Mouse (Mus musculus): ENCODE data around the gene Cntd1. TPM values are rescaled to one million over a fixed set of nuclear protein-coding genes. Genes with fewer than 3 reads are reported as not detected.
A peak's percentile ranks its signal among the peaks of the same experiment; 100 is the strongest.

The Cntd1 gene
- polyA plus RNA-seq, 1 experiment from 2014 or later: 0.29 TPM

- Histone ChIP-seq H3K79me2 (ENCODE audit: inconsistent target) (no peaks in the 10 kb centered on the region), H3K27ac (no peak overlapping the region), H3K4me3 (ENCODE audit: inconsistent target) (no peak overlapping the region), H3K36me3 (ENCODE audit: inconsistent target) (peaks cover 43% of the 10 kb centered on the region)
- WGBS (ENCODE audit: missing documents): 24% methylated on average over 9 of the region's 9 CpGs
Measured at GRCm38 (mm10) chr11:101287306-101287705, 8.5 kb downstream of the Cntd1 start.

- Histone ChIP-seq H3K27ac (no peak overlapping the region), H3K36me3 (ENCODE audit: inconsistent target) (peaks cover 81% of the 10 kb centered on the region), H3K4me3 (ENCODE audit: inconsistent target) (no peak overlapping the region), H3K79me2 (ENCODE audit: inconsistent target) (peaks cover 14% of the 10 kb centered on the region; the same call in 1 of the 2 replicates)
- WGBS (ENCODE audit: missing documents): 98% methylated on average over 8 of the region's 8 CpGs
Measured at GRCm38 (mm10) chr11:101291231-101291630, 12.4 kb downstream of the Cntd1 start.

- WGBS (ENCODE audit: missing documents): 97% methylated on average over 8 of the region's 8 CpGs
- Histone ChIP-seq H3K4me3 (ENCODE audit: inconsistent target) (no peak overlapping the region), H3K27ac (no peak overlapping the region), H3K36me3 (ENCODE audit: inconsistent target) (peaks cover 96% of the 10 kb centered on the region), H3K79me2 (ENCODE audit: inconsistent target) (peaks cover 54% of the 10 kb centered on the region)
Measured at GRCm38 (mm10) chr11:101295191-101295590, 16.4 kb downstream of the Cntd1 start.

- no peak overlapping the region for H3K27ac ChIP-seq
- WGBS (ENCODE audit: missing documents): 74% methylated on average over 7 of the region's 7 CpGs
- H3K4me3 ChIP-seq (ENCODE audit: inconsistent target): peak overlapping the region; percentile 100
Measured at GRCm38 (mm10) chr11:101300881-101301280, 22.1 kb downstream of the Cntd1 start.

GRCm38 (mm10) chr11:101301299-101302003 lies 22.6 kb downstream of the Cntd1 start:
- WGBS (ENCODE audit: missing documents): 9% methylated on average over 23 of the region's 26 CpGs
- H3K36me3 ChIP-seq (ENCODE audit: inconsistent target): peaks cover 36% of the 10 kb centered on the region
- peak overlapping the region; percentile 100 for H3K4me3 ChIP-seq (ENCODE audit: inconsistent target)
- H3K27ac ChIP-seq: peak overlapping the region; percentile 59
- H3K79me2 ChIP-seq (ENCODE audit: inconsistent target): peaks cover 56% of the 10 kb centered on the region

More at GRCm38 (mm10) chr11:101300881-101301280, 22.1 kb downstream of the Cntd1 start:
- Histone ChIP-seq H3K79me2 (ENCODE audit: inconsistent target) (peaks cover 62% of the 10 kb centered on the region), H3K36me3 (ENCODE audit: inconsistent target) (peaks cover 40% of the 10 kb centered on the region)

GRCm38 (mm10) chr11:101302004-101302798 lies 23.4 kb downstream of the Cntd1 start, which contains the start of gene Becn1:
Gene Becn1, minus strand, starts transcription at chr11:101302286.
- peaks cover 28% of the 10 kb centered on the region for H3K36me3 ChIP-seq (ENCODE audit: inconsistent target)
- H3K27ac ChIP-seq: peak within 1 kb of the TSS; percentile 59
- H3K79me2 ChIP-seq (ENCODE audit: inconsistent target): peaks cover 49% of the 10 kb centered on the region
- peak within 1 kb of the TSS; percentile 100 for H3K4me3 ChIP-seq (ENCODE audit: inconsistent target)
- WGBS (ENCODE audit: missing documents): 8% methylated on average over 39 of the region's 39 CpGs

- H3K36me3 ChIP-seq (ENCODE audit: inconsistent target): no peaks in the 10 kb centered on the region
- WGBS (ENCODE audit: missing documents): 61% methylated on average over 5 of the region's 5 CpGs
- H3K27ac ChIP-seq: no peak overlapping the region
- H3K79me2 ChIP-seq (ENCODE audit: inconsistent target): no peaks in the 10 kb centered on the region
- no peak overlapping the region for H3K4me3 ChIP-seq (ENCODE audit: inconsistent target)
Measured at GRCm38 (mm10) chr11:101307744-101308143, 28.9 kb downstream of the Cntd1 start.

- H3K4me3 ChIP-seq (ENCODE audit: inconsistent target): no peak overlapping the region
- H3K79me2 ChIP-seq (ENCODE audit: inconsistent target): no peaks in the 10 kb centered on the region
- no peaks in the 10 kb centered on the region for H3K36me3 ChIP-seq (ENCODE audit: inconsistent target)
- no peak overlapping the region for H3K27ac ChIP-seq
- 69% methylated on average over 3 of the region's 3 CpGs for WGBS (ENCODE audit: missing documents)
Measured at GRCm38 (mm10) chr11:101311083-101311482, 32.3 kb downstream of the Cntd1 start.

- 51% methylated on average over 3 of the region's 3 CpGs for WGBS (ENCODE audit: missing documents)
- Histone ChIP-seq H3K4me3 (ENCODE audit: inconsistent target) (no peak overlapping the region), H3K27ac (no peak overlapping the region)
Measured at GRCm38 (mm10) chr11:101312150-101312549, 33.3 kb downstream of the Cntd1 start.

GRCm38 (mm10) chr11:101314567-101314966 lies 35.8 kb downstream of the Cntd1 start:
- 94% methylated on average over 1 of the region's 1 CpGs for WGBS (ENCODE audit: missing documents)
- peaks cover 9% of the 10 kb centered on the region for H3K36me3 ChIP-seq (ENCODE audit: inconsistent target)
- no peak overlapping the region for H3K27ac ChIP-seq
- H3K4me3 ChIP-seq (ENCODE audit: inconsistent target): no peak overlapping the region
- H3K79me2 ChIP-seq (ENCODE audit: inconsistent target): peaks cover 31% of the 10 kb centered on the region

More at GRCm38 (mm10) chr11:101312150-101312549, 33.3 kb downstream of the Cntd1 start:
- Histone ChIP-seq H3K36me3 (ENCODE audit: inconsistent target) (no peaks in the 10 kb centered on the region), H3K79me2 (ENCODE audit: inconsistent target) (peaks cover 10% of the 10 kb centered on the region)

GRCm38 (mm10) chr11:101315082-101315650 lies 36.4 kb downstream of the Cntd1 start:
- Histone ChIP-seq H3K27ac (peak overlapping the region; percentile 65), H3K36me3 (ENCODE audit: inconsistent target) (peaks cover 15% of the 10 kb centered on the region), H3K4me3 (ENCODE audit: inconsistent target) (peak overlapping the region; percentile 97), H3K79me2 (ENCODE audit: inconsistent target) (peaks cover 31% of the 10 kb centered on the region)
- WGBS (ENCODE audit: missing documents): 91% methylated on average over 5 of the region's 8 CpGs

- H3K36me3 ChIP-seq (ENCODE audit: inconsistent target): peaks cover 22% of the 10 kb centered on the region
- under 1% methylated on average over 54 of the region's 62 CpGs for WGBS (ENCODE audit: missing documents)
- peaks cover 31% of the 10 kb centered on the region for H3K79me2 ChIP-seq (ENCODE audit: inconsistent target)
- peak within 1 kb of the TSS; percentile 65 for H3K27ac ChIP-seq
- peak within 1 kb of the TSS; percentile 97 for H3K4me3 ChIP-seq (ENCODE audit: inconsistent target)
Measured at GRCm38 (mm10) chr11:101315665-101316500, 37.1 kb downstream of the Cntd1 start, which contains the start of gene Psme3. Gene Psme3, plus strand, starts transcription at chr11:101316213.

GRCm38 (mm10) chr11:101316501-101316917 lies 37.7 kb downstream of the Cntd1 start:
- Histone ChIP-seq H3K4me3 (ENCODE audit: inconsistent target) (peak overlapping the region; percentile 97), H3K27ac (peak overlapping the region; percentile 32), H3K36me3 (ENCODE audit: inconsistent target) (peaks cover 29% of the 10 kb centered on the region), H3K79me2 (ENCODE audit: inconsistent target) (peaks cover 31% of the 10 kb centered on the region)
- WGBS (ENCODE audit: missing documents): 2% methylated on average over 16 of the region's 17 CpGs

GRCm38 (mm10) chr11:101323609-101324008 lies 44.8 kb downstream of the Cntd1 start:
- H3K4me3 ChIP-seq (ENCODE audit: inconsistent target): no peak overlapping the region
- H3K36me3 ChIP-seq (ENCODE audit: inconsistent target): peaks cover 65% of the 10 kb centered on the region
- peaks cover 6% of the 10 kb centered on the region for H3K79me2 ChIP-seq (ENCODE audit: inconsistent target)
- 34% methylated on average over 4 of the region's 4 CpGs for WGBS (ENCODE audit: missing documents)
- no peak overlapping the region for H3K27ac ChIP-seq
